Mouse (Mus musculus) MEL (cell line): ENCODE measurements around the gene Cdhr5. TPM values are rescaled to one million over a fixed set of nuclear protein-coding genes. Genes with fewer than 3 reads are reported as not detected.

Experiments
- DNase-seq: peaks from one replicate; pipeline ENCODE4 v3.0.0; 2011; ENCODE audit warnings: low read depth, low spot score
- H3K27ac ChIP-seq: 2 replicates; pipeline ENCODE4 v1.5.1; 2012; ENCODE audit warnings: low read depth, mild to moderate bottlenecking, control low read depth, low read length, moderate library complexity; ENCODE audit not compliant: control insufficient read depth
- H3K27me3 ChIP-seq, 2 experiments: fragments of 150-350 bp in 1 of 2; sonication (generic) in 1 of 2; 2 replicates each; pipeline ENCODE4 v1.6.1; 2012; ENCODE audit warnings: low read length in 2 of 2, mild to moderate bottlenecking in 2 of 2, improper control_type of control experiment in 1 of 2, moderate library complexity in 1 of 2; ENCODE audit not compliant: insufficient read depth in 2 of 2, control insufficient read depth in 1 of 2
- H3K36me3 ChIP-seq, 2 experiments: 2 replicates each; pipeline ENCODE4 v1.6.1; 2012 to 2014; ENCODE audit warnings: low read length in 2 of 2, improper control_type of control experiment in 1 of 2, inconsistent platforms in 1 of 2, mild to moderate bottlenecking in 1 of 2; ENCODE audit not compliant: insufficient read depth in 2 of 2, control insufficient read depth in 1 of 2
- H3K4me1 ChIP-seq, 2 experiments: fragments of 150-350 bp in 1 of 2; sonication (generic) in 1 of 2; 2 replicates each; pipeline ENCODE4 v1.6.1; 2012; ENCODE audit warnings: low read length in 2 of 2, improper control_type of control experiment in 1 of 2, mild to moderate bottlenecking in 1 of 2; ENCODE audit not compliant: insufficient read depth in 2 of 2, control insufficient read depth in 1 of 2
- H3K4me3 ChIP-seq, 2 experiments: fragments of 150-350 bp in 1 of 2; sonication (generic) in 1 of 2; 2 replicates each; pipeline ENCODE4 v1.5.1; 2012; ENCODE audit warnings: low read depth in 2 of 2, low read length in 2 of 2, mild to moderate bottlenecking in 2 of 2, moderate library complexity in 2 of 2, control low read depth in 1 of 2, improper control_type of control experiment in 1 of 2; ENCODE audit not compliant: control insufficient read depth in 1 of 2, insufficient read depth in 1 of 2
- H3K79me2 ChIP-seq: 2 replicates; pipeline ENCODE4 v1.6.1; 2012; ENCODE audit warnings: mild to moderate bottlenecking, low read length, moderate library complexity; ENCODE audit not compliant: control insufficient read depth, poor library complexity, insufficient read depth
- H3K9ac ChIP-seq: 2 replicates; pipeline ENCODE4 v1.6.1; 2012; ENCODE audit warnings: low read depth, mild to moderate bottlenecking, control low read depth, low read length, moderate library complexity; ENCODE audit not compliant: control insufficient read depth, poor library complexity, severe bottlenecking
- H3K9me3 ChIP-seq: fragments of 150-350 bp; sonication (generic); replicated peaks from 2 replicates; pipeline ENCODE4 v1.6.1; 2012; ENCODE audit warnings: mild to moderate bottlenecking, low read length, improper control_type of control experiment, moderate library complexity; ENCODE audit not compliant: insufficient read depth
- ELF1 ChIP-seq: IDR thresholded peaks from 2 replicates; pipeline ENCODE4 v1.6.1; 2014; ENCODE audit warnings: low read depth, mild to moderate bottlenecking, inconsistent platforms, low read length, improper control_type of control experiment, moderate library complexity
- EP300 ChIP-seq, 2 experiments: IDR thresholded peaks; 2 replicates each; pipeline ENCODE4 v1.6.1; 2011; ENCODE audit warnings: improper control_type of control experiment in 2 of 2, low read length in 2 of 2, low read depth in 1 of 2, mild to moderate bottlenecking in 1 of 2
- JUND ChIP-seq: IDR thresholded peaks from 2 replicates; pipeline ENCODE4 v1.6.1; 2011; ENCODE audit warnings: low read depth, mild to moderate bottlenecking, improper control_type of control experiment, low read length
- MAX ChIP-seq: IDR thresholded peaks from 2 replicates; pipeline ENCODE4 v1.6.1; 2011; ENCODE audit warnings: low read length, improper control_type of control experiment
- MEF2A ChIP-seq: IDR thresholded peaks from 2 replicates; pipeline ENCODE4 v1.6.1; 2014; ENCODE audit warnings: low read depth, mild to moderate bottlenecking, inconsistent platforms, low read length, improper control_type of control experiment; ENCODE audit not compliant: poor library complexity, insufficient replicate concordance, severe bottlenecking; ENCODE audit errors: extremely low read depth
- MYB ChIP-seq: IDR thresholded peaks from 2 replicates; pipeline ENCODE4 v1.6.1; 2011; ENCODE audit warnings: mild to moderate bottlenecking, low read depth, low read length, improper control_type of control experiment
- MYC ChIP-seq: IDR thresholded peaks from 2 replicates; pipeline ENCODE4 v1.6.1; 2011; ENCODE audit warnings: low read depth, mild to moderate bottlenecking, low read length, improper control_type of control experiment, moderate library complexity
- NRF1 ChIP-seq: IDR thresholded peaks from 2 replicates; pipeline ENCODE4 v1.6.1; 2014; ENCODE audit warnings: low read depth, mild to moderate bottlenecking, inconsistent platforms, low read length, improper control_type of control experiment, moderate library complexity; ENCODE audit not compliant: poor library complexity, insufficient read depth, severe bottlenecking
- POLR2A ChIP-seq, 2 experiments: IDR thresholded peaks; 2 replicates each; pipeline ENCODE4 v1.6.1; 2011 to 2012; ENCODE audit warnings: low read length in 2 of 2, mild to moderate bottlenecking in 2 of 2, control low read depth in 1 of 2, improper control_type of control experiment in 1 of 2, low read depth in 1 of 2, moderate library complexity in 1 of 2; ENCODE audit not compliant: control insufficient read depth in 1 of 2, insufficient read depth in 1 of 2, poor library complexity in 1 of 2
- POLR2AphosphoS5 ChIP-seq: IDR thresholded peaks from 2 replicates; pipeline ENCODE4 v1.6.1; 2012; ENCODE audit warnings: low read depth, borderline replicate concordance, mild to moderate bottlenecking, inconsistent platforms, low read length, moderate library complexity, mixed read lengths
- SIN3A ChIP-seq: IDR thresholded peaks from 2 replicates; pipeline ENCODE4 v1.6.1; 2012; ENCODE audit warnings: low read length, improper control_type of control experiment, inconsistent platforms
- TAL1 ChIP-seq: IDR thresholded peaks from 2 replicates; pipeline ENCODE4 v1.6.1; 2012; ENCODE audit warnings: mild to moderate bottlenecking, inconsistent platforms, low read length, moderate library complexity, mixed read lengths
- TCF12 ChIP-seq: IDR thresholded peaks from 2 replicates; pipeline ENCODE4 v1.6.1; 2014; ENCODE audit warnings: low read depth, mild to moderate bottlenecking, inconsistent platforms, low read length, improper control_type of control experiment, moderate library complexity
- USF1 ChIP-seq: IDR thresholded peaks from 2 replicates; pipeline ENCODE4 v1.6.1; 2014; ENCODE audit warnings: low read depth, mild to moderate bottlenecking, inconsistent platforms, low read length, improper control_type of control experiment, moderate library complexity
- USF2 ChIP-seq, 2 experiments: IDR thresholded peaks; 2 replicates each; pipeline ENCODE4 v1.6.1; 2011 to 2012; ENCODE audit warnings: improper control_type of control experiment in 2 of 2, low read length in 2 of 2, borderline replicate concordance in 1 of 2, inconsistent platforms in 1 of 2, low read depth in 1 of 2, mild to moderate bottlenecking in 1 of 2; ENCODE audit not compliant: insufficient read depth in 1 of 2
- ZNF384 ChIP-seq: IDR thresholded peaks from 2 replicates; pipeline ENCODE4 v1.6.1; 2012; ENCODE audit warnings: low read depth, mild to moderate bottlenecking, inconsistent platforms, low read length, improper control_type of control experiment
- polyA plus RNA-seq, 2 experiments: library from polyadenylated mRNA; stranded (reverse) in 1 of 2; unstranded in 1 of 2; fragments of >175 nt in 1 of 2; fragments of >200 nt in 1 of 2; gene quantifications; 2 replicates each; pipeline versions ENCODE4 v1.2.1 to v1.2.4; 2012; ENCODE audit warnings: low replicate concordance in 2 of 2, low read depth in 1 of 2; ENCODE audit not compliant: insufficient read length in 2 of 2, insufficient read depth in 1 of 2, missing spikeins in 1 of 2
- total RNA-seq: library from RNA; depleted of rRNA; stranded (reverse); fragments of 300-350 nt; gene quantifications from 2 replicates; pipeline ENCODE4 v1.2.3, GENCODE M21; 2012

The Cdhr5 gene
- total and polyA plus RNA-seq, 3 experiments: not detected

GRCm38 (mm10) chr7:141264761-141265410 lies 11.7 kb downstream of the Cdhr5 start (continued):
- TF ChIP-seq USF2 (IDR thresholded peaks at IDR 0.05; ENCODE audit: borderline replicate concordance in 1 of 2, insufficient read depth in 1 of 2, low read depth in 1 of 2, low read length in 2 of 2): no peak

- Histone ChIP-seq H3K27me3 (no peaks in the 10 kb centered on the region), H3K9ac (no peak overlapping the region), H3K9me3 (no peaks in the 10 kb centered on the region), H3K36me3 (peaks cover 0 to 2% of the 10 kb centered on the region in 2 experiments; a peak in 2 of 4 replicates), H3K4me3 (no peak overlapping the region), H3K4me1 (peaks cover 2 to 3% of the 10 kb centered on the region in 2 experiments; a peak in 2 of 4 replicates), H3K79me2 (no peaks in the 10 kb centered on the region), H3K27ac (no peak overlapping the region)
- TF ChIP-seq EP300 (IDR thresholded peaks at IDR 0.05; ENCODE audit: low read depth in 1 of 2, low read length in 2 of 2) (no peak), MYB (no peak), NRF1 (0 out of 2 replicates have a peak, but pooled peaks have one; percentile 8), TAL1 (no peak), ELF1 (no peak)
- DNase-seq: no peak
Observed at GRCm38 (mm10) chr7:141264041-141264700, 12.4 kb downstream of the Cdhr5 start.

GRCm38 (mm10) chr7:141263640-141264039 lies 12.9 kb downstream of the Cdhr5 start:
- Histone ChIP-seq H3K4me1 (peaks cover 2 to 3% of the 10 kb centered on the region in 2 experiments; a peak in 2 of 4 replicates), H3K27ac (no peak overlapping the region), H3K79me2 (no peaks in the 10 kb centered on the region), H3K36me3 (peaks cover 0 to 2% of the 10 kb centered on the region in 2 experiments; a peak in 2 of 4 replicates), H3K9me3 (no peaks in the 10 kb centered on the region), H3K27me3 (no peaks in the 10 kb centered on the region), H3K9ac (no peak overlapping the region), H3K4me3 (no peak overlapping the region)
- no peak for DNase-seq
- no peak for TF ChIP-seq MYC
- TF ChIP-seq POLR2A (IDR thresholded peaks at IDR 0.05; ENCODE audit: control insufficient read depth in 1 of 2, insufficient read depth in 1 of 2, low read depth in 1 of 2, low read length in 2 of 2, poor library complexity in 1 of 2): no peak
- no peak for TF ChIP-seq ZNF384
- TF ChIP-seq SIN3A: no peak
- TF ChIP-seq MAX: no peak
- TF ChIP-seq POLR2AphosphoS5: no peak
- TF ChIP-seq MEF2A: no peak
- TF ChIP-seq USF1: no peak
- no peak for TF ChIP-seq TCF12
- no peak for TF ChIP-seq JUND
